Mouse (Mus musculus): ENCODE results near the gene Ube2v1. TPM values are rescaled to one million over a fixed set of nuclear protein-coding genes. Genes with fewer than 3 reads are reported as not detected.

Gene Ube2v1
- total and polyA plus RNA-seq, 3 experiments: 164 to 343 TPM; not detected in 1

- TF ChIP-seq BHLHE40 (IDR thresholded peaks at IDR 0.05; ENCODE audit: borderline replicate concordance, low read depth, low read length): no peak
- TF ChIP-seq TAL1 (IDR thresholded peaks at IDR 0.05; ENCODE audit: low read length): no peak
- H3K79me2 ChIP-seq (ENCODE audit: control insufficient read depth, insufficient read depth, low read length, poor library complexity): no peaks in the 10 kb centered on the region
- H3K36me3 ChIP-seq (ENCODE audit: control insufficient read depth in 1 of 2, insufficient read depth in 2 of 2, low read length in 2 of 2): no peaks in the 10 kb centered on the region
- peaks cover 1 to 9% of the 10 kb centered on the region in 2 experiments; a peak in 3 of 4 replicates for H3K27me3 ChIP-seq (ENCODE audit: control insufficient read depth in 1 of 2, insufficient read depth in 2 of 2, low read length in 2 of 2)
- H3K9ac ChIP-seq (ENCODE audit: control insufficient read depth, low read depth, low read length, poor library complexity, severe bottlenecking): no peak overlapping the region
- H3K4me3 ChIP-seq (ENCODE audit: control insufficient read depth in 1 of 2, insufficient read depth in 1 of 2, low read depth in 2 of 2, low read length in 2 of 2): no peak overlapping the region
- no peak overlapping the region for H3K27ac ChIP-seq (ENCODE audit: control insufficient read depth, low read depth, low read length)
- no peaks in the 10 kb centered on the region for H3K9me3 ChIP-seq (replicated peaks; ENCODE audit: insufficient read depth, low read length)
- no peak for DNase-seq (ENCODE audit: low read depth, low spot score)
- H3K4me1 ChIP-seq (ENCODE audit: control insufficient read depth in 1 of 2, insufficient read depth in 2 of 2, low read length in 2 of 2): no peaks in the 10 kb centered on the region
These were observed 38.2 kb downstream of the Ube2v1 start for GRCm38 (mm10) chr2:167593551-167594250.

GRCm38 (mm10) chr2:167588774-167589577, 42.9 kb downstream of the Ube2v1 start:
- no peaks in the 10 kb centered on the region for H3K9me3 ChIP-seq (replicated peaks; ENCODE audit: insufficient read depth, low read length)
- no peaks in the 10 kb centered on the region for H3K79me2 ChIP-seq (ENCODE audit: control insufficient read depth, insufficient read depth, low read length, poor library complexity)
- TF ChIP-seq HCFC1 (IDR thresholded peaks at IDR 0.05; ENCODE audit: low read depth, low read length): no peak
- TF ChIP-seq RAD21 (IDR thresholded peaks at IDR 0.05; ENCODE audit: low read depth, low read length): no peak
- TF ChIP-seq E2F4 (IDR thresholded peaks at IDR 0.05; ENCODE audit: borderline replicate concordance, low read depth, low read length): no peak
- TF ChIP-seq KAT2A (conservative IDR thresholded peaks at IDR 0.05; ENCODE audit: low read depth, low read length): no peak
- TF ChIP-seq MAZ (IDR thresholded peaks at IDR 0.05; ENCODE audit: low read depth, low read length): no peak
- TF ChIP-seq ZC3H11A (IDR thresholded peaks at IDR 0.05; ENCODE audit: low read depth, low read length): no peak
- TF ChIP-seq MYC (IDR thresholded peaks at IDR 0.05; ENCODE audit: low read depth, low read length): no peak
- TF ChIP-seq TCF12 (IDR thresholded peaks at IDR 0.05; ENCODE audit: low read depth, low read length): no peak
- no peak for TF ChIP-seq MAFK (IDR thresholded peaks at IDR 0.05; ENCODE audit: borderline replicate concordance, low read depth, low read length)
- no peak for TF ChIP-seq JUND (IDR thresholded peaks at IDR 0.05; ENCODE audit: low read depth, low read length)
- TF ChIP-seq TAL1 (IDR thresholded peaks at IDR 0.05; ENCODE audit: low read length): no peak
- TF ChIP-seq TBP (IDR thresholded peaks at IDR 0.05; ENCODE audit: low read depth, low read length): no peak
- TF ChIP-seq UBTF (IDR thresholded peaks at IDR 0.05; ENCODE audit: borderline replicate concordance, insufficient read depth, low read depth, low read length): no peak
- TF ChIP-seq USF1 (IDR thresholded peaks at IDR 0.05; ENCODE audit: low read depth, low read length): no peak
- no peak for TF ChIP-seq SMC3 (IDR thresholded peaks at IDR 0.05; ENCODE audit: low read depth, low read length)
- no peak for TF ChIP-seq NELFE (IDR thresholded peaks at IDR 0.05; ENCODE audit: low read depth, low read length)
- no peak for TF ChIP-seq ETS1 (IDR thresholded peaks at IDR 0.05; ENCODE audit: low read depth, low read length)
- TF ChIP-seq ZMIZ1 (IDR thresholded peaks at IDR 0.05; ENCODE audit: low read depth, low read length): no peak
- no peak for DNase-seq (ENCODE audit: low read depth, low spot score)
- no peaks in the 10 kb centered on the region for H3K36me3 ChIP-seq (ENCODE audit: control insufficient read depth in 1 of 2, insufficient read depth in 2 of 2, low read length in 2 of 2)
- H3K4me1 ChIP-seq (ENCODE audit: control insufficient read depth in 1 of 2, insufficient read depth in 2 of 2, low read length in 2 of 2): no peaks in the 10 kb centered on the region
- H3K27me3 ChIP-seq (ENCODE audit: control insufficient read depth in 1 of 2, insufficient read depth in 2 of 2, low read length in 2 of 2): peaks cover 7 to 17% of the 10 kb centered on the region in 2 experiments; a peak in 3 of 4 replicates
- no peak overlapping the region for H3K4me3 ChIP-seq (ENCODE audit: control insufficient read depth in 1 of 2, insufficient read depth in 1 of 2, low read depth in 2 of 2, low read length in 2 of 2)
- no peak overlapping the region for H3K9ac ChIP-seq (ENCODE audit: control insufficient read depth, low read depth, low read length, poor library complexity, severe bottlenecking)
- no peak overlapping the region for H3K27ac ChIP-seq (ENCODE audit: control insufficient read depth, low read depth, low read length)
